Mouse (Mus musculus) spleen, adult 12 weeks (tissue): Measurements from ENCODE around the gene St6galnac3.
"Not testable (repeated sequence)": the region's sequence is repeated elsewhere in the genome, so short reads cannot be mapped to it uniquely, and the experiment has no call there.

ENCODE experiments used
- DNase-seq: peaks from one replicate; pipeline ENCODE4 v3.0.0; 2022; ENCODE audit warnings: low spot score

The St6galnac3 gene

GRCm38 (mm10) chr3:153724701-153725668, at the start of gene St6galnac3:
St6galnac3 (minus strand) TSS chr3:153725174.
- DNase-seq = peak; percentile 77

- DNase-seq = no peak
Measured at GRCm38 (mm10) chr3:153774568-153774967, 49.6 kb upstream of the St6galnac3 start.

- DNase-seq = no peak
Measured at GRCm38 (mm10) chr3:153771479-153771878, 46.5 kb upstream of the St6galnac3 start.

GRCm38 (mm10) chr3:153770573-153770972, 45.6 kb upstream of the St6galnac3 start:
- no peak for DNase-seq

GRCm38 (mm10) chr3:153769220-153769619, 44.2 kb upstream of the St6galnac3 start:
- no peak for DNase-seq

GRCm38 (mm10) chr3:153765171-153765570, 40.2 kb upstream of the St6galnac3 start:
- no peak for DNase-seq

- DNase-seq = no peak
Measured at GRCm38 (mm10) chr3:153764760-153765159, 39.8 kb upstream of the St6galnac3 start.

- DNase-seq = no peak
Measured at GRCm38 (mm10) chr3:153761171-153761570, 36.2 kb upstream of the St6galnac3 start.

GRCm38 (mm10) chr3:153759269-153759668, 34.3 kb upstream of the St6galnac3 start:
- DNase-seq = no peak

GRCm38 (mm10) chr3:153756500-153756996, 31.6 kb upstream of the St6galnac3 start:
- no peak for DNase-seq

GRCm38 (mm10) chr3:153755785-153756326, 30.9 kb upstream of the St6galnac3 start:
- not testable (repeated sequence) for DNase-seq

GRCm38 (mm10) chr3:153751435-153751834, 26.5 kb upstream of the St6galnac3 start:
- no peak for DNase-seq

GRCm38 (mm10) chr3:153749359-153749758, 24.4 kb upstream of the St6galnac3 start:
- DNase-seq = no peak

GRCm38 (mm10) chr3:153748293-153748692, 23.3 kb upstream of the St6galnac3 start:
- DNase-seq = no peak

GRCm38 (mm10) chr3:153745099-153745498, 20.1 kb upstream of the St6galnac3 start:
- DNase-seq = no peak

GRCm38 (mm10) chr3:153744447-153744846, 19.5 kb upstream of the St6galnac3 start:
- no peak for DNase-seq

GRCm38 (mm10) chr3:153741800-153742199, 16.8 kb upstream of the St6galnac3 start:
- no peak for DNase-seq

- DNase-seq = no peak
Measured at GRCm38 (mm10) chr3:153739351-153739750, 14.4 kb upstream of the St6galnac3 start.

GRCm38 (mm10) chr3:153738421-153738820, 13.4 kb upstream of the St6galnac3 start:
- no peak for DNase-seq

GRCm38 (mm10) chr3:153736756-153737280, 11.8 kb upstream of the St6galnac3 start:
- no peak for DNase-seq

- no peak for DNase-seq
Measured at GRCm38 (mm10) chr3:153735796-153736549, 11.0 kb upstream of the St6galnac3 start.

GRCm38 (mm10) chr3:153734741-153735140, 9.8 kb upstream of the St6galnac3 start:
- DNase-seq = no peak
